Mouse (Mus musculus) megakaryocyte, embryonic 14.5 days (primary cell): ENCODE measurements around the gene Mgl2.

ENCODE experiments used
- FLI1 ChIP-seq: IDR thresholded peaks from 2 replicates; pipeline ENCODE4 v1.6.1; 2012; ENCODE audit warnings: low read length, inconsistent platforms, mixed read lengths
- GATA1 ChIP-seq: IDR thresholded peaks from 3 replicates; pipeline ENCODE4 v1.6.1; 2012; ENCODE audit warnings: mixed read lengths, low read length, inconsistent platforms, borderline replicate concordance

DNA sequence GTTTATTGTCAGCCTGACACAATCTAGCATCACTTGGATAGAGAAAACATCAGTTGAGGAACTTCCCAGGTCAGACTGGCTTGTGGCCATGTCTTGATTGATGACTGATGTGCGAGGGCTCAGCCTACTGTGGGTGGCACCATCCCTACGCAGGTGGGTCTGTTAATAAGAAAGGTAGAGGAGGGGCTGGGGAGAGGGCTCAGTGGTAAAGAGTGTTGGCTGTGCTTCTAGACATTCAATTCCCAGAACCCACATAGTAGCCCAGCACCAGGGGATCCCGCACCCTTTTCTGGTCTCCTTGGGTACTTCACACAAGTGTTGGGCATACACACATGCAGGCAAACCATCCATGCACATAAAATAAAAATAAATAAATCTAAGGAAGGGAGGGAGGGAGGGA lies 14.2 kb upstream of the Mgl2 start:
- no peak for TF ChIP-seq GATA1
- no peak for TF ChIP-seq FLI1
